Mouse (Mus musculus): Measurements from ENCODE around the gene Rorb.

- TF ChIP-seq CTCF (IDR thresholded peaks at IDR 0.05; ENCODE audit: insufficient read depth, low read length) (no peak), POLR2A (IDR thresholded peaks at IDR 0.05; ENCODE audit: borderline replicate concordance, extremely low read depth, low read depth, low read length) (no peak)
These were observed 52.1 kb downstream of the Rorb start for GRCm38 (mm10) chr19:19058710-19059398.
